Mouse (Mus musculus): Measurements from ENCODE around the gene Ssc4d. TPM values are rescaled to one million over a fixed set of nuclear protein-coding genes. Genes with fewer than 3 reads are reported as not detected.
A peak's percentile ranks its signal among the peaks of the same experiment; 100 is the strongest.

The Ssc4d gene
- polyA plus RNA-seq, 1 experiment from 2014 or later = 2.3 TPM

GRCm38 (mm10) chr5:135918593-135918992, 55.7 kb downstream of the Ssc4d start:
- Histone ChIP-seq H3K27me3 (replicated peaks; ENCODE audit: control insufficient read depth, insufficient read depth, low read length) (no peaks in the 10 kb centered on the region), H3K4me2 (ENCODE audit: low read depth, low read length) (no peak overlapping the region), H3K27ac (ENCODE audit: low read length) (no peak overlapping the region), H3K9ac (ENCODE audit: low read depth, low read length) (no peak overlapping the region), H3K4me3 (ENCODE audit: low read length) (no peak overlapping the region), H3K9me3 (ENCODE audit: control insufficient read depth, low read length) (no peaks in the 10 kb centered on the region; the same call in 1 of the 2 replicates), H3K4me1 (ENCODE audit: control insufficient read depth, insufficient read depth, low read length) (peaks cover 8% of the 10 kb centered on the region; the same call in 1 of the 2 replicates), H3K36me3 (ENCODE audit: control insufficient read depth, insufficient read depth, low read length) (peaks cover 5% of the 10 kb centered on the region; the same call in 1 of the 2 replicates)
- 91% methylated on average over 5 of the region's 5 CpGs for WGBS
- no peak for ATAC-seq

- H3K4me1 ChIP-seq (ENCODE audit: control insufficient read depth, insufficient read depth, low read length) = peaks cover 8% of the 10 kb centered on the region; the same call in 1 of the 2 replicates
- WGBS = 88% methylated on average over 5 of the region's 5 CpGs
- H3K4me2 ChIP-seq (ENCODE audit: low read depth, low read length) = no peak overlapping the region
- no peak for ATAC-seq
- H3K9ac ChIP-seq (ENCODE audit: low read depth, low read length) = no peak overlapping the region
- H3K27ac ChIP-seq (ENCODE audit: low read length) = no peak overlapping the region
- H3K4me3 ChIP-seq (ENCODE audit: low read length) = no peak overlapping the region
- no peaks in the 10 kb centered on the region; the same call in 1 of the 2 replicates for H3K9me3 ChIP-seq (ENCODE audit: control insufficient read depth, low read length)
- peaks cover 5% of the 10 kb centered on the region; the same call in 1 of the 2 replicates for H3K36me3 ChIP-seq (ENCODE audit: control insufficient read depth, insufficient read depth, low read length)
- H3K27me3 ChIP-seq (replicated peaks; ENCODE audit: control insufficient read depth, insufficient read depth, low read length) = no peaks in the 10 kb centered on the region
These were observed 56.3 kb downstream of the Ssc4d start for GRCm38 (mm10) chr5:135918059-135918437.

- Histone ChIP-seq H3K4me1 (ENCODE audit: control insufficient read depth, insufficient read depth, low read length) (peaks cover 8% of the 10 kb centered on the region; the same call in 1 of the 2 replicates), H3K9ac (ENCODE audit: low read depth, low read length) (no peak overlapping the region), H3K4me2 (ENCODE audit: low read depth, low read length) (no peak overlapping the region), H3K36me3 (ENCODE audit: control insufficient read depth, insufficient read depth, low read length) (peaks cover 5% of the 10 kb centered on the region; the same call in 1 of the 2 replicates), H3K9me3 (ENCODE audit: control insufficient read depth, low read length) (no peaks in the 10 kb centered on the region; the same call in 1 of the 2 replicates), H3K27ac (ENCODE audit: low read length) (no peak overlapping the region), H3K27me3 (replicated peaks; ENCODE audit: control insufficient read depth, insufficient read depth, low read length) (no peaks in the 10 kb centered on the region), H3K4me3 (ENCODE audit: low read length) (no peak overlapping the region)
- no peak for ATAC-seq
- WGBS = 91% methylated on average over 8 of the region's 8 CpGs
These were observed 56.8 kb downstream of the Ssc4d start for GRCm38 (mm10) chr5:135917327-135918058.

- no peak overlapping the region for H3K9ac ChIP-seq (ENCODE audit: low read depth, low read length)
- H3K27me3 ChIP-seq (replicated peaks; ENCODE audit: control insufficient read depth, insufficient read depth, low read length) = no peaks in the 10 kb centered on the region
- H3K9me3 ChIP-seq (ENCODE audit: control insufficient read depth, low read length) = no peaks in the 10 kb centered on the region; the same call in 1 of the 2 replicates
- H3K27ac ChIP-seq (ENCODE audit: low read length) = no peak overlapping the region
- WGBS = 80% methylated on average over 3 of the region's 3 CpGs
- H3K4me1 ChIP-seq (ENCODE audit: control insufficient read depth, insufficient read depth, low read length) = peaks cover 8% of the 10 kb centered on the region; the same call in 1 of the 2 replicates
- no peak overlapping the region for H3K4me2 ChIP-seq (ENCODE audit: low read depth, low read length)
- H3K4me3 ChIP-seq (ENCODE audit: low read length) = no peak overlapping the region
- peaks cover 5% of the 10 kb centered on the region; the same call in 1 of the 2 replicates for H3K36me3 ChIP-seq (ENCODE audit: control insufficient read depth, insufficient read depth, low read length)
- ATAC-seq = 0 out of 2 replicates have a peak, but pooled peaks have one; percentile 9
These were observed 57.7 kb downstream of the Ssc4d start for GRCm38 (mm10) chr5:135916601-135917000.

- no peak overlapping the region for H3K4me3 ChIP-seq (ENCODE audit: low read length)
- no peak overlapping the region for H3K9ac ChIP-seq (ENCODE audit: low read depth, low read length)
- no peak overlapping the region for H3K27ac ChIP-seq (ENCODE audit: low read length)
- 59% methylated on average over 6 of the region's 6 CpGs for WGBS
- H3K36me3 ChIP-seq (ENCODE audit: control insufficient read depth, insufficient read depth, low read length) = peaks cover 6% of the 10 kb centered on the region
- H3K4me2 ChIP-seq (ENCODE audit: low read depth, low read length) = no peak overlapping the region
- peaks cover 8% of the 10 kb centered on the region; the same call in 1 of the 2 replicates for H3K4me1 ChIP-seq (ENCODE audit: control insufficient read depth, insufficient read depth, low read length)
- H3K27me3 ChIP-seq (replicated peaks; ENCODE audit: control insufficient read depth, insufficient read depth, low read length) = no peaks in the 10 kb centered on the region
- no peaks in the 10 kb centered on the region; the same call in 1 of the 2 replicates for H3K9me3 ChIP-seq (ENCODE audit: control insufficient read depth, low read length)
- ATAC-seq = peak; percentile 32; the same call in 1 of the 2 replicates
These were observed 58.2 kb downstream of the Ssc4d start for GRCm38 (mm10) chr5:135916051-135916565.

- Histone ChIP-seq H3K4me3 (ENCODE audit: low read length) (no peak overlapping the region), H3K27ac (ENCODE audit: low read length) (no peak overlapping the region), H3K9ac (ENCODE audit: low read depth, low read length) (no peak overlapping the region), H3K27me3 (replicated peaks; ENCODE audit: control insufficient read depth, insufficient read depth, low read length) (no peaks in the 10 kb centered on the region), H3K4me2 (ENCODE audit: low read depth, low read length) (no peak overlapping the region), H3K4me1 (ENCODE audit: control insufficient read depth, insufficient read depth, low read length) (peaks cover 8% of the 10 kb centered on the region; the same call in 1 of the 2 replicates), H3K36me3 (ENCODE audit: control insufficient read depth, insufficient read depth, low read length) (peaks cover 14% of the 10 kb centered on the region), H3K9me3 (ENCODE audit: control insufficient read depth, low read length) (no peaks in the 10 kb centered on the region; the same call in 1 of the 2 replicates)
- 78% methylated on average over 6 of the region's 6 CpGs for whole genome bisulfite sequencing
- ATAC-seq = no peak
These were observed 60.2 kb downstream of the Ssc4d start for GRCm38 (mm10) chr5:135914156-135914555.

GRCm38 (mm10) chr5:135913201-135913600, 61.1 kb downstream of the Ssc4d start:
- 67% methylated on average over 5 of the region's 5 CpGs for WGBS
- ATAC-seq = no peak
- Histone ChIP-seq H3K4me2 (ENCODE audit: low read depth, low read length) (no peak overlapping the region), H3K36me3 (ENCODE audit: control insufficient read depth, insufficient read depth, low read length) (peaks cover 18% of the 10 kb centered on the region), H3K27ac (ENCODE audit: low read length) (no peak overlapping the region), H3K9me3 (ENCODE audit: control insufficient read depth, low read length) (no peaks in the 10 kb centered on the region; the same call in 1 of the 2 replicates), H3K9ac (ENCODE audit: low read depth, low read length) (no peak overlapping the region), H3K27me3 (replicated peaks; ENCODE audit: control insufficient read depth, insufficient read depth, low read length) (no peaks in the 10 kb centered on the region), H3K4me3 (ENCODE audit: low read length) (no peak overlapping the region), H3K4me1 (ENCODE audit: control insufficient read depth, insufficient read depth, low read length) (peaks cover 8% of the 10 kb centered on the region; the same call in 1 of the 2 replicates)

- Histone ChIP-seq H3K27ac (ENCODE audit: low read length) (no peak overlapping the region), H3K9ac (ENCODE audit: low read depth, low read length) (no peak overlapping the region), H3K4me3 (ENCODE audit: low read length) (no peak overlapping the region), H3K27me3 (replicated peaks; ENCODE audit: control insufficient read depth, insufficient read depth, low read length) (no peaks in the 10 kb centered on the region), H3K4me1 (ENCODE audit: control insufficient read depth, insufficient read depth, low read length) (peaks cover 4% of the 10 kb centered on the region; the same call in 1 of the 2 replicates), H3K36me3 (ENCODE audit: control insufficient read depth, insufficient read depth, low read length) (peaks cover 18% of the 10 kb centered on the region), H3K9me3 (ENCODE audit: control insufficient read depth, low read length) (no peaks in the 10 kb centered on the region), H3K4me2 (ENCODE audit: low read depth, low read length) (no peak overlapping the region)
- WGBS = 82% methylated on average over 11 of the region's 11 CpGs
- ATAC-seq = no peak
These were observed 62.6 kb downstream of the Ssc4d start for GRCm38 (mm10) chr5:135911633-135912220.

GRCm38 (mm10) chr5:135910813-135911212, 63.5 kb downstream of the Ssc4d start:
- no peak for ATAC-seq
- Histone ChIP-seq H3K4me3 (ENCODE audit: low read length) (no peak overlapping the region), H3K9ac (ENCODE audit: low read depth, low read length) (no peak overlapping the region), H3K4me1 (ENCODE audit: control insufficient read depth, insufficient read depth, low read length) (no peaks in the 10 kb centered on the region), H3K27ac (ENCODE audit: low read length) (no peak overlapping the region), H3K4me2 (ENCODE audit: low read depth, low read length) (no peak overlapping the region), H3K9me3 (ENCODE audit: control insufficient read depth, low read length) (no peaks in the 10 kb centered on the region), H3K36me3 (ENCODE audit: control insufficient read depth, insufficient read depth, low read length) (peaks cover 18% of the 10 kb centered on the region), H3K27me3 (replicated peaks; ENCODE audit: control insufficient read depth, insufficient read depth, low read length) (no peaks in the 10 kb centered on the region)
- WGBS = 93% methylated on average over 25 of the region's 25 CpGs
